Mouse (Mus musculus) myocyte (in vitro differentiated cells): ENCODE measurements at regions not wholly inside any gene's neighbourhood (a gene's known extent, or its start where the extent isn't known, plus 50 kb on each side); places are given as distances from the start of the nearest gene placed in this dataset.

ENCODE experiments used
- H3K27me3 ChIP-seq: one replicate; pipeline ENCODE4 v1.6.1; 2011; ENCODE audit not compliant: control insufficient read depth, insufficient read depth, insufficient read length
- H3K36me3 ChIP-seq: one replicate; pipeline ENCODE4 v1.6.1; 2011; ENCODE audit not compliant: control insufficient read depth, insufficient read depth
- H3K4me2 ChIP-seq: one replicate; pipeline ENCODE4 v1.6.1; 2011; ENCODE audit warnings: low read depth, control low read depth
- H3K4me3 ChIP-seq: one replicate; pipeline ENCODE4 v1.5.1; 2011; ENCODE audit warnings: mild to moderate bottlenecking, control low read depth, moderate library complexity
- H3K79me2 ChIP-seq: one replicate; pipeline ENCODE4 v1.6.1; 2011; ENCODE audit not compliant: control insufficient read depth, insufficient read depth
- H3ac ChIP-seq: one replicate; pipeline ENCODE4 v1.6.1; 2011; ENCODE audit not compliant: control insufficient read depth, insufficient read length
- CEBPB ChIP-seq: IDR thresholded peaks from 2 replicates; pipeline ENCODE4 v1.6.1; 2011; ENCODE audit warnings: mild to moderate bottlenecking, moderate library complexity; ENCODE audit not compliant: poor library complexity, insufficient read depth, severe bottlenecking
- E2F4 ChIP-seq: IDR thresholded peaks from one replicate; pipeline ENCODE4 v1.6.1; 2011; ENCODE audit warnings: mild to moderate bottlenecking, control low read depth, moderate library complexity; ENCODE audit not compliant: insufficient read depth
- MAX ChIP-seq: IDR thresholded peaks from one replicate; pipeline ENCODE4 v1.6.1; 2011; ENCODE audit warnings: low read depth, mild to moderate bottlenecking, control low read depth
- MYOD1 ChIP-seq, 3 experiments: IDR thresholded peaks; one replicate each; pipeline ENCODE4 v1.6.1; 2011; ENCODE audit warnings: control low read depth in 2 of 3, low read depth in 2 of 3, mild to moderate bottlenecking in 2 of 3, moderate library complexity in 1 of 3; ENCODE audit not compliant: insufficient read length in 2 of 3, control insufficient read depth in 1 of 3
- MYOG ChIP-seq, 3 experiments: IDR thresholded peaks; one replicate each; pipeline ENCODE4 v1.6.1; 2011; ENCODE audit warnings: control low read depth in 2 of 3, low read depth in 2 of 3, mild to moderate bottlenecking in 2 of 3; ENCODE audit not compliant: insufficient read length in 2 of 3, control insufficient read depth in 1 of 3, insufficient read depth in 1 of 3
- POLR2A ChIP-seq: IDR thresholded peaks from one replicate; pipeline ENCODE4 v1.6.1; 2011; ENCODE audit warnings: low read depth, mild to moderate bottlenecking, control low read depth, moderate library complexity; ENCODE audit not compliant: insufficient read length
- POLR2AphosphoS2 ChIP-seq: IDR thresholded peaks from one replicate; pipeline ENCODE4 v1.6.1; 2011; ENCODE audit warnings: low read depth, control low read depth; ENCODE audit not compliant: insufficient read length
- REST ChIP-seq: IDR thresholded peaks from one replicate; pipeline ENCODE4 v1.6.1; 2011; ENCODE audit warnings: mild to moderate bottlenecking, control low read depth, moderate library complexity; ENCODE audit not compliant: insufficient read depth, insufficient read length
- SRF ChIP-seq: IDR thresholded peaks from one replicate; pipeline ENCODE4 v1.6.1; 2011; ENCODE audit warnings: low read depth; ENCODE audit not compliant: control insufficient read depth, insufficient read length
- TCF12 ChIP-seq: IDR thresholded peaks from one replicate; pipeline ENCODE4 v1.6.1; 2011; ENCODE audit warnings: mild to moderate bottlenecking, control low read depth; ENCODE audit not compliant: poor library complexity, insufficient read depth, severe bottlenecking
- TCF3 ChIP-seq: IDR thresholded peaks from one replicate; pipeline ENCODE4 v1.6.1; 2011; ENCODE audit warnings: low read depth, control low read depth; ENCODE audit not compliant: insufficient read length
- USF1 ChIP-seq: IDR thresholded peaks from one replicate; pipeline ENCODE4 v1.6.1; 2011; ENCODE audit warnings: low read depth, mild to moderate bottlenecking, control low read depth, moderate library complexity

- H3K79me2 ChIP-seq = no peaks in the 10 kb centered on the region
- H3K27me3 ChIP-seq = no peaks in the 10 kb centered on the region
- no peak overlapping the region for H3K4me3 ChIP-seq
- no peak overlapping the region for H3K4me2 ChIP-seq
- H3K36me3 ChIP-seq = no peaks in the 10 kb centered on the region
- TF ChIP-seq E2F4 = no peak
- no peak for TF ChIP-seq MYOD1 (IDR thresholded peaks at IDR 0.05; ENCODE audit: control insufficient read depth in 1 of 3, insufficient read length in 2 of 3, low read depth in 2 of 3)
- no peak for TF ChIP-seq POLR2A
- no peak for TF ChIP-seq TCF3
- H3ac ChIP-seq = no peak overlapping the region
These were observed 714.9 kb downstream of the Efnb2 start for GRCm38 (mm10) chr8:7945966-7946775.

- TF ChIP-seq MAX (no peak), TCF3 (no peak), SRF (no peak), USF1 (no peak), POLR2AphosphoS2 (no peak), REST (no peak), MYOD1 (IDR thresholded peaks at IDR 0.05; ENCODE audit: control insufficient read depth in 1 of 3, insufficient read length in 2 of 3, low read depth in 2 of 3) (no peak), MYOG (IDR thresholded peaks at IDR 0.05; ENCODE audit: control insufficient read depth in 1 of 3, insufficient read depth in 1 of 3, insufficient read length in 2 of 3, low read depth in 2 of 3) (no peak), TCF12 (no peak), CEBPB (no peak), POLR2A (no peak), E2F4 (no peak)
- H3K27me3 ChIP-seq = no peaks in the 10 kb centered on the region
- H3K4me2 ChIP-seq = no peak overlapping the region
- no peak overlapping the region for H3K4me3 ChIP-seq
- no peaks in the 10 kb centered on the region for H3K36me3 ChIP-seq
- H3K79me2 ChIP-seq = no peaks in the 10 kb centered on the region
- no peak overlapping the region for H3ac ChIP-seq
These were observed 724.4 kb downstream of the Efnb2 start for GRCm38 (mm10) chr8:7936596-7936995.

- Histone ChIP-seq H3K36me3 (no peaks in the 10 kb centered on the region), H3K27me3 (no peaks in the 10 kb centered on the region), H3K4me3 (no peak overlapping the region), H3K4me2 (no peak overlapping the region), H3ac (no peak overlapping the region), H3K79me2 (no peaks in the 10 kb centered on the region)
- no peak for TF ChIP-seq USF1
- no peak for TF ChIP-seq TCF12
- TF ChIP-seq TCF3 = no peak
- no peak for TF ChIP-seq MYOG (IDR thresholded peaks at IDR 0.05; ENCODE audit: control insufficient read depth in 1 of 3, insufficient read depth in 1 of 3, insufficient read length in 2 of 3, low read depth in 2 of 3)
- no peak for TF ChIP-seq MAX
- TF ChIP-seq REST = no peak
- TF ChIP-seq MYOD1 (IDR thresholded peaks at IDR 0.05; ENCODE audit: control insufficient read depth in 1 of 3, insufficient read length in 2 of 3, low read depth in 2 of 3) = no peak
- TF ChIP-seq POLR2A = no peak
- TF ChIP-seq E2F4 = no peak
- no peak for TF ChIP-seq CEBPB
- no peak for TF ChIP-seq POLR2AphosphoS2
- TF ChIP-seq SRF = no peak
These were observed 741.6 kb downstream of the Efnb2 start for GRCm38 (mm10) chr8:7919416-7919815.

- TF ChIP-seq CEBPB (no peak), SRF (no peak), MYOD1 (IDR thresholded peaks at IDR 0.05; ENCODE audit: control insufficient read depth in 1 of 3, insufficient read length in 2 of 3, low read depth in 2 of 3) (no peak), USF1 (no peak)
- Histone ChIP-seq H3K4me3 (no peak overlapping the region), H3K4me2 (peak overlapping the region; percentile 32), H3K27me3 (no peaks in the 10 kb centered on the region), H3K36me3 (no peaks in the 10 kb centered on the region), H3ac (no peak overlapping the region), H3K79me2 (no peaks in the 10 kb centered on the region)
These were observed 766.7 kb downstream of the Efnb2 start for GRCm38 (mm10) chr8:7894338-7894737.

- Histone ChIP-seq H3K79me2 (no peaks in the 10 kb centered on the region), H3K36me3 (no peaks in the 10 kb centered on the region), H3K4me2 (no peak overlapping the region), H3K27me3 (no peaks in the 10 kb centered on the region), H3K4me3 (no peak overlapping the region), H3ac (no peak overlapping the region)
- TF ChIP-seq E2F4 = no peak
- TF ChIP-seq USF1 = no peak
- no peak for TF ChIP-seq MAX
- no peak for TF ChIP-seq CEBPB
- no peak for TF ChIP-seq POLR2A
- TF ChIP-seq TCF3 = no peak
- no peak for TF ChIP-seq REST
- no peak for TF ChIP-seq MYOD1 (IDR thresholded peaks at IDR 0.05; ENCODE audit: control insufficient read depth in 1 of 3, insufficient read length in 2 of 3, low read depth in 2 of 3)
- no peak for TF ChIP-seq TCF12
- no peak for TF ChIP-seq SRF
- no peak for TF ChIP-seq POLR2AphosphoS2
- no peak for TF ChIP-seq MYOG (IDR thresholded peaks at IDR 0.05; ENCODE audit: control insufficient read depth in 1 of 3, insufficient read depth in 1 of 3, insufficient read length in 2 of 3, low read depth in 2 of 3)
These were observed 807.9 kb downstream of the Efnb2 start for GRCm38 (mm10) chr8:7853169-7853568.
